7 mouse cellular contexts compared by ENCODE assay signal in the genomic region with DNA sequence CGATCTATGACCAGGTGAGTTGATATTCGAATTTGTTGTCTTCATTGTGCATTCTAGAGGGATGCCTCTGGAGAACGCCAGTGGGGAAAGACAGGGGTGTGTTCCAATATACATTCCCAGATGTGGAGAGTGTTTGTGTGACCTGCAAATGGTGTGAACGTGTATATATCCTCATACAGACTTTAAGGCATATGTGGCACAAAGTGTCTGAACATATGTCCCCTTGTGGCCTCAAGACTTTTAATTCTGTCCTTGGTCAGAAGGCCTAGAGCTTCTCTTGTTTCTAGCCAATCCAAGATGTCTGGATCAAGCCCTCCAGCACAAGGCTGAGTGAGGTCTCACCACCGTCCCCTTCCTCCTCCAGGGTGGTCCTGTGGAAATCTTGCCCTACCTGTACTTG. TPM values are rescaled to one million over a fixed set of nuclear protein-coding genes. Genes with fewer than 3 reads are reported as not detected.
DNase-seq lines count a peak whose midpoint lies in the region; ATAC-seq and TF ChIP-seq lines count a peak whose summit lies in the region.

No protein-coding gene starts in this region.

- H3K36me3 ChIP-seq in megakaryocyte, embryonic 14.5 days (replicated peaks; ENCODE audit: low read length) = peaks cover 8% of the 10 kb centered on the region
- no peaks in the 10 kb centered on the region for H3K36me3 ChIP-seq in forebrain, embryonic 11.5 days (ENCODE audit: control insufficient read depth, insufficient read depth, low read length)
- H3K36me3 ChIP-seq in limb, embryonic 11.5 days (ENCODE audit: control insufficient read depth, insufficient read depth, low read length) = no peaks in the 10 kb centered on the region
- H3K36me3 ChIP-seq in small intestine, adult 2 months (ENCODE audit: control insufficient read depth, insufficient read depth, low read length) = peaks cover 1% of the 10 kb centered on the region; the same call in 1 of the 2 replicates

- no peak for DNase-seq in forebrain, embryonic 11.5 days (ENCODE audit: low spot score)
- no peak for DNase-seq in limb, embryonic 11.5 days (ENCODE audit: low spot score)
- no peak for DNase-seq in Muller cell, postnatal 12 days (ENCODE audit: inconsistent ontology term)

- peak overlapping the region; percentile 59; the same call in 1 of the 2 replicates for H3K9ac ChIP-seq in forebrain, embryonic 11.5 days (ENCODE audit: low read length)
- H3K9ac ChIP-seq in limb, embryonic 11.5 days (ENCODE audit: low read length) = peak overlapping the region; percentile 49; the same call in 1 of the 2 replicates

- no peaks in the 10 kb centered on the region for H3K9me3 ChIP-seq in megakaryocyte, embryonic 14.5 days
- H3K9me3 ChIP-seq in forebrain, embryonic 11.5 days (ENCODE audit: control insufficient read depth, low read length) = no peaks in the 10 kb centered on the region
- H3K9me3 ChIP-seq in limb, embryonic 11.5 days (ENCODE audit: control insufficient read depth, low read length) = no peaks in the 10 kb centered on the region

- peak overlapping the region; percentile 96 for H3K4me3 ChIP-seq in megakaryocyte, embryonic 14.5 days (replicated peaks)
- peak overlapping the region; percentile 43 for H3K4me3 ChIP-seq in forebrain, embryonic 11.5 days (ENCODE audit: low read depth, low read length)
- peak overlapping the region; percentile 47 for H3K4me3 ChIP-seq in limb, embryonic 11.5 days (ENCODE audit: low read depth, low read length)
- peak overlapping the region; percentile 96 for H3K4me3 ChIP-seq in small intestine, adult 2 months (ENCODE audit: low read depth, low read length)

- peak overlapping the region; percentile 71; the same call in 1 of the 2 replicates for H3K4me2 ChIP-seq in forebrain, embryonic 11.5 days (ENCODE audit: low read depth, low read length, severe bottlenecking)
- peak overlapping the region; percentile 97 for H3K4me2 ChIP-seq in limb, embryonic 11.5 days (ENCODE audit: low read depth, severe bottlenecking)

- TF ChIP-seq POLR2A in small intestine, adult 2 months (IDR thresholded peaks at IDR 0.05; ENCODE audit: low read depth, low read length) = no peak

- peaks cover 9% of the 10 kb centered on the region for H3K27me3 ChIP-seq in megakaryocyte, embryonic 14.5 days (replicated peaks)
- peaks cover 27% of the 10 kb centered on the region for H3K27me3 ChIP-seq in forebrain, embryonic 11.5 days (ENCODE audit: control insufficient read depth, insufficient read depth, low read length)
- H3K27me3 ChIP-seq in limb, embryonic 11.5 days (ENCODE audit: control insufficient read depth, insufficient read depth, low read length) = peaks cover 16% of the 10 kb centered on the region
- peaks cover 8% of the 10 kb centered on the region for H3K27me3 ChIP-seq in small intestine, adult 2 months (ENCODE audit: control insufficient read depth, insufficient read depth, low read length)

- peaks cover 90% of the 10 kb centered on the region for H3K4me1 ChIP-seq in megakaryocyte, embryonic 14.5 days
- peaks cover 6% of the 10 kb centered on the region for H3K4me1 ChIP-seq in forebrain, embryonic 11.5 days (replicated peaks; ENCODE audit: control insufficient read depth, insufficient read depth, low read length)
- peaks cover 13% of the 10 kb centered on the region for H3K4me1 ChIP-seq in limb, embryonic 11.5 days (ENCODE audit: control insufficient read depth, insufficient read depth, low read length)
- H3K4me1 ChIP-seq in small intestine, adult 2 months (ENCODE audit: control insufficient read depth, insufficient read depth, insufficient read length, low read length) = peaks cover 7% of the 10 kb centered on the region; the same call in 1 of the 2 replicates

- H3K27ac ChIP-seq in forebrain, embryonic 11.5 days (ENCODE audit: low read depth, low read length) = no peak overlapping the region
- H3K27ac ChIP-seq in limb, embryonic 11.5 days (replicated peaks; ENCODE audit: low read depth, low read length) = no peak overlapping the region
- H3K27ac ChIP-seq in small intestine, adult 2 months (ENCODE audit: insufficient read depth, low read depth, low read length) = peak overlapping the region; percentile 59; the same call in 1 of the 2 replicates

- no peak for ATAC-seq in megakaryocyte, adult 5-6 weeks (ENCODE audit: poor library complexity, severe bottlenecking)
- no peak for ATAC-seq in forebrain, embryonic 11.5 days (replicated peaks; ENCODE audit: low FRiP score)
- ATAC-seq in limb, embryonic 11.5 days (ENCODE audit: insufficient number of reproducible peaks, low FRiP score, low TSS enrichment, low read depth) = no peak
- no peak for ATAC-seq in megakaryocyte progenitor cell, adult 5-6 weeks (replicated peaks; ENCODE audit: poor library complexity)

- WGBS in forebrain, embryonic 11.5 days = 44% methylated on average over 5 of the region's 5 CpGs
- 44% methylated on average over 5 of the region's 5 CpGs for WGBS in limb, embryonic 11.5 days
- WGBS in small intestine, adult 2 months = 46% methylated on average over 5 of the region's 5 CpGs

- TF ChIP-seq CTCF in small intestine, adult 2 months (IDR thresholded peaks at IDR 0.05; ENCODE audit: extremely low read depth, insufficient read length, insufficient replicate concordance, low read depth, low read length) = no peak

RNA-seq across cellular contexts. Expression of gene Dusp2, which starts 0.9 kb away (rescaled TPM):
- 3.9 and 14.6 TPM in 2 replicates for polyA plus RNA-seq in megakaryocyte, embryonic 14.5 days (2012; ENCODE audit: insufficient read depth, low replicate concordance)
- 8.6 and 10.9 TPM in 2 replicates for total RNA-seq in megakaryocyte, adult 5-6 weeks (2015)
- total RNA-seq in megakaryocyte, adult 5-6 weeks (2017) = 10.1 and 10.9 TPM in 2 replicates
- polyA plus RNA-seq in forebrain, embryonic 11.5 days (2014; fragmentation: Nextera tagmentation; extraction: Ambion mirVana) = 3.9 and 5.2 TPM in 2 replicates
- polyA plus RNA-seq in limb, embryonic 11.5 days (2014; fragmentation: Nextera tagmentation; extraction: Ambion mirVana) = 5.8 and 6.5 TPM in 2 replicates
- polyA plus RNA-seq in small intestine, adult 2 months (2012; rRNA removed) = 5.2 and 10.2 TPM in 2 replicates
- total RNA-seq in megakaryocyte progenitor cell, adult 5-6 weeks (2015) = 76.0 and 76.5 TPM in 2 replicates
- 83.2 and 90.0 TPM in 2 replicates for total RNA-seq in megakaryocyte progenitor cell, adult 5-6 weeks (2017)

RNA-seq across cellular contexts. Expression of gene Astl, which starts 1.6 kb away (rescaled TPM):
- not detected in 2 replicates for polyA plus RNA-seq in megakaryocyte, embryonic 14.5 days (2012; ENCODE audit: insufficient read depth, low replicate concordance)
- 0.18 TPM in 1 of 2 replicates, not detected in the other for total RNA-seq in megakaryocyte, adult 5-6 weeks (2015)
- 0.07 TPM in 1 of 2 replicates, not detected in the other for total RNA-seq in megakaryocyte, adult 5-6 weeks (2017)
- not detected in 2 replicates for polyA plus RNA-seq in forebrain, embryonic 11.5 days (2014; fragmentation: Nextera tagmentation; extraction: Ambion mirVana)
- not detected in 2 replicates for polyA plus RNA-seq in limb, embryonic 11.5 days (2014; fragmentation: Nextera tagmentation; extraction: Ambion mirVana)
- polyA plus RNA-seq in small intestine, adult 2 months (2012; rRNA removed) = not detected in 2 replicates
- 0.15 and 0.30 TPM in 2 replicates for total RNA-seq in megakaryocyte progenitor cell, adult 5-6 weeks (2015)
- total RNA-seq in megakaryocyte progenitor cell, adult 5-6 weeks (2017) = 0.24 TPM in 1 of 2 replicates, not detected in the other

RNA-seq across cellular contexts. Expression of gene Adra2b, which starts 26.1 kb away (rescaled TPM):
- not detected in 2 replicates for polyA plus RNA-seq in megakaryocyte, embryonic 14.5 days (2012; ENCODE audit: insufficient read depth, low replicate concordance)
- total RNA-seq in megakaryocyte, adult 5-6 weeks (2015) = not detected in 2 replicates
- total RNA-seq in megakaryocyte, adult 5-6 weeks (2017) = not detected in 2 replicates
- polyA plus RNA-seq in forebrain, embryonic 11.5 days (2014; fragmentation: Nextera tagmentation; extraction: Ambion mirVana) = 3.4 and 4.1 TPM in 2 replicates
- polyA plus RNA-seq in limb, embryonic 11.5 days (2014; fragmentation: Nextera tagmentation; extraction: Ambion mirVana) = 2.2 and 2.6 TPM in 2 replicates
- 0.48 and 0.53 TPM in 2 replicates for polyA plus RNA-seq in small intestine, adult 2 months (2012; rRNA removed)
- total RNA-seq in megakaryocyte progenitor cell, adult 5-6 weeks (2015) = not detected in 2 replicates
- not detected in 2 replicates for total RNA-seq in megakaryocyte progenitor cell, adult 5-6 weeks (2017)

Comparison
In these comparisons a context has a peak if more than half of its experiments do, and no peak if none do; other contexts are left out.
1. H3K4me3 ChIP-seq: peak in every context shown above with its lines; median percentile 96 in megakaryocyte, embryonic 14.5 days; 96 in small intestine, adult 2 months; 47 in limb, embryonic 11.5 days; 43 in forebrain, embryonic 11.5 days.